ENCODE assay signal across 22 mouse cellular contexts in genomic region chr16:80398118-80398517, GRCm38 (mm10).
DNase-seq lines count a peak whose midpoint lies in the region; ATAC-seq and TF ChIP-seq lines count a peak whose summit lies in the region.
"Had no signal": no experiment of that assay in that cellular context is flagged by ENCODE, and none has a peak within 500 bp of the region (broad histone marks: within the 10 kb centered on the region; RNA-seq: fewer than 3 reads in every experiment).

No protein-coding gene starts in this region.

- no peaks in the 10 kb centered on the region for H3K36me3 ChIP-seq in forebrain, postnatal 0 days (ENCODE audit: insufficient read depth)
- H3K36me3 ChIP-seq: G1E had no signal

- no peak for TF ChIP-seq CTCF in forebrain, postnatal 0 days (IDR thresholded peaks at IDR 0.05; ENCODE audit: low read depth)

- no peaks in the 10 kb centered on the region for H3K27me3 ChIP-seq in forebrain, postnatal 0 days (ENCODE audit: insufficient read depth, low read length)
- H3K27me3 ChIP-seq: CH12.LX, Patski had no signal

- no peaks in the 10 kb centered on the region for H3K9me3 ChIP-seq in forebrain, postnatal 0 days (ENCODE audit: low read length)
- H3K9me3 ChIP-seq: G1E had no signal

- H3K9ac ChIP-seq in forebrain, postnatal 0 days = no peak overlapping the region

- no peak overlapping the region for H3K4me3 ChIP-seq in forebrain, postnatal 0 days (ENCODE audit: low read depth, low read length)

- DNase-seq in frontal cortex, postnatal 36 days (ENCODE audit: low spot score in 2 of 2) = no peak
- peak; percentile 27 for DNase-seq in brain, adult 2 months (ENCODE audit: low read depth, low spot score)
- peak; percentile 26 for DNase-seq in telencephalon, adult 2 months (ENCODE audit: low read depth, low spot score)
- DNase-seq in B cell, adult 2 months = no peak
- DNase-seq in forebrain, postnatal 0 days = no peak
- DNase-seq: adrenal gland, adult 2 months; adrenal gland, adult 8-10 months; adrenal gland, postnatal 10 days; adrenal gland, postnatal 14 days; adrenal gland, postnatal 25 days; adrenal gland, postnatal 36 days; cerebellum, adult 11 months; cerebellum, adult 11-12 months; cerebellum, adult 18-20 months; cerebellum, adult 2 months; cerebellum, adult 8-10 months had no signal

- no peaks in the 10 kb centered on the region for H3K4me1 ChIP-seq in forebrain, postnatal 0 days (ENCODE audit: insufficient read depth)

- WGBS in forebrain, postnatal 0 days = 75% methylated on average over 1 of the region's 1 CpGs

- no peak overlapping the region for H3K27ac ChIP-seq in forebrain, postnatal 0 days (ENCODE audit: low read depth, low read length)

- ATAC-seq in frontal cortex, adult (ENCODE audit: low TSS enrichment) = peak; percentile 99
- no peak for ATAC-seq in forebrain, postnatal 0 days
- ATAC-seq: activated CD4-positive, CD25-positive, alpha-beta regulatory T cell, adult 4 months; CD4-positive, CD25-positive, alpha-beta regulatory T cell, adult 4 months; Patski had no signal

- no peak overlapping the region for H3K4me2 ChIP-seq in forebrain, postnatal 0 days (ENCODE audit: low read depth)

Comparison
In these comparisons a context has a peak if more than half of its experiments do, and no peak if none do; other contexts are left out.
1. DNase-seq: peak in brain, adult 2 months (single experiment) and telencephalon, adult 2 months (single experiment); none in frontal cortex, postnatal 36 days (0 of 2), B cell, adult 2 months (0 of 2) and forebrain, postnatal 0 days (single experiment).